Mouse (Mus musculus) mammary gland, adult 2 months (tissue): Measurements from ENCODE around the gene Snx22. TPM values are rescaled to one million over a fixed set of nuclear protein-coding genes. Genes with fewer than 3 reads are reported as not detected.

Source experiments
- polyA plus RNA-seq: library from polyadenylated mRNA; depleted of rRNA; stranded (reverse); fragments of >200 nt; gene quantifications from 2 replicates; pipeline ENCODE4 v1.2.3, GENCODE M21; 2012; ENCODE audit warnings: low replicate concordance; rRNA removed

The Snx22 gene
- polyA plus RNA-seq: 4.1 and 5.7 TPM in 2 replicates

GRCm38 (mm10) chr9:66069583-66069982 lies at the start of gene Snx22:
TSS of gene Snx22 (minus strand) at chr9:66069719.

GRCm38 (mm10) chr9:66059583-66060307 lies 9.8 kb downstream of the Snx22 start, which contains the start of gene Ppib:
TSS of gene Ppib (plus strand) at chr9:66060222.

Other genes starting within 250 kb of the Snx22 start
- 6.4 and 7.6 TPM in 2 replicates for gene Zfp609, start 242.2 kb downstream of the Snx22 start, polyA plus RNA-seq
- gene Pclaf, start 179.5 kb downstream of the Snx22 start, polyA plus RNA-seq: 0.67 and 1.1 TPM in 2 replicates
- 5.6 and 11.5 TPM in 2 replicates for gene Trip4, start 160.9 kb downstream of the Snx22 start, polyA plus RNA-seq
- 4.8 and 7.8 TPM in 2 replicates for gene Csnk1g1, start 160.8 kb downstream of the Snx22 start, polyA plus RNA-seq
- 126 and 168 TPM in 2 replicates for gene Ppib, start 9.5 kb downstream of the Snx22 start, polyA plus RNA-seq
- 37.5 and 52.5 TPM in 2 replicates for gene Snx1, start 56.9 kb upstream of the Snx22 start, polyA plus RNA-seq
- gene Ciao2a, start 56.9 kb upstream of the Snx22 start, polyA plus RNA-seq: 6.4 and 15.2 TPM in 2 replicates
- gene Dapk2, start 88.5 kb upstream of the Snx22 start, polyA plus RNA-seq: 5.1 and 5.8 TPM in 2 replicates